Comparison of ENCODE assay signal across 8 mouse cellular contexts in genomic region chr6:117758516-117758915, GRCm38 (mm10).
DNase-seq lines count a peak whose midpoint lies in the region; ATAC-seq lines count a peak whose summit lies in the region.
"Not testable (repeated sequence)": the region's sequence is repeated elsewhere in the genome, so short reads cannot be mapped to it uniquely, and the experiment has no call there.

No protein-coding gene starts in this region.

- intact Hi-C loops in heart, postnatal 14 days (cut with DNase I): loop anchor here (1.0 to 5.0 kb wide), 2 partner anchors 68 to 591 kb away; partner anchors contain the start of gene Cxcl12

- WGBS in embryonic facial prominence, embryonic 11.5 days: 15% methylated on average over 6 of the region's 6 CpGs
- WGBS in lung, embryonic 16.5 days: 11% methylated on average over 6 of the region's 6 CpGs

- H3K36me3 ChIP-seq in embryonic facial prominence, embryonic 11.5 days (replicated peaks; ENCODE audit: control insufficient read depth, insufficient read depth, low read depth, low read length); lung, embryonic 16.5 days (ENCODE audit: control insufficient read depth, insufficient read depth, low read length): not testable (repeated sequence)

- H3K4me1 ChIP-seq in embryonic facial prominence, embryonic 11.5 days (ENCODE audit: control insufficient read depth, insufficient read depth, low read length); lung, embryonic 16.5 days (replicated peaks; ENCODE audit: control insufficient read depth, insufficient read depth, low read length): not testable (repeated sequence)

- not testable (repeated sequence) for ATAC-seq in embryonic facial prominence, embryonic 11.5 days (replicated peaks; ENCODE audit: insufficient number of reproducible peaks, low FRiP score, low TSS enrichment, low read depth); lung, embryonic 16.5 days (ENCODE audit: low read depth)

- not testable (repeated sequence) for H3K4me3 ChIP-seq in embryonic facial prominence, embryonic 11.5 days (ENCODE audit: low read depth, low read length); lung, embryonic 16.5 days (ENCODE audit: low read length)

- DNase-seq in MN1 (ENCODE audit: low spot score): peak; percentile 45
- DNase-seq in c-Kit-positive CD71-positive TER-119-negative erythroid progenitor cells, embryonic 14.5 days (ENCODE audit: low read depth): peak; percentile 8
- DNase-seq in embryonic facial prominence, embryonic 11.5 days (ENCODE audit: low spot score): peak; percentile 73
- DNase-seq in heart, postnatal 14 days: peak; percentile 67 to 72
- peak; percentile 69 to 72 for DNase-seq in kidney, postnatal 4 days
- peak; percentile 75 for DNase-seq in retina, embryonic 14.5 days (ENCODE audit: low spot score)
- DNase-seq in thymus, postnatal 4 days: peak; percentile 50

- H3K9ac ChIP-seq in embryonic facial prominence, embryonic 11.5 days (replicated peaks; ENCODE audit: low read length); lung, embryonic 16.5 days (ENCODE audit: low read length): not testable (repeated sequence)

- not testable (repeated sequence) for H3K9me3 ChIP-seq in embryonic facial prominence, embryonic 11.5 days (replicated peaks; ENCODE audit: control insufficient read depth, low read length); lung, embryonic 16.5 days (ENCODE audit: control insufficient read depth, low read length)

- not testable (repeated sequence) for H3K27ac ChIP-seq in embryonic facial prominence, embryonic 11.5 days (replicated peaks; ENCODE audit: low read depth, low read length); lung, embryonic 16.5 days (ENCODE audit: low read length)

- H3K27me3 ChIP-seq in embryonic facial prominence, embryonic 11.5 days (ENCODE audit: control insufficient read depth, insufficient read depth, low read length); lung, embryonic 16.5 days (ENCODE audit: control insufficient read depth, insufficient read depth, low read depth, low read length): not testable (repeated sequence)

- not testable (repeated sequence) for H3K4me2 ChIP-seq in embryonic facial prominence, embryonic 11.5 days (ENCODE audit: low read depth, low read length)
- H3K4me2 ChIP-seq in lung, embryonic 16.5 days (ENCODE audit: low read depth, low read length): peak overlapping the region; percentile 11; the same call in 1 of the 2 replicates

Comparison
In these comparisons a context has a peak if more than half of its experiments do, and no peak if none do; other contexts are left out.
1. DNase-seq: peak in every context shown above with its lines; median percentile 75 in retina, embryonic 14.5 days; 73 in embryonic facial prominence, embryonic 11.5 days; 70 in kidney, postnatal 4 days; 70 in heart, postnatal 14 days; 50 in thymus, postnatal 4 days; 45 in MN1; 8 in c-Kit-positive CD71-positive TER-119-negative erythroid progenitor cells, embryonic 14.5 days.